Comparison of ENCODE assay signal across 8 mouse cellular contexts in genomic region chr13:109903764-109904510, GRCm38 (mm10).
DNase-seq lines count a peak whose midpoint lies in the region; ATAC-seq and TF ChIP-seq lines count a peak whose summit lies in the region.

No protein-coding gene starts in this region.

- TF ChIP-seq POLR2A in lung, adult 2 months (IDR thresholded peaks at IDR 0.05; ENCODE audit: borderline replicate concordance, extremely low read depth, low read depth, low read length): no peak

- no peak for DNase-seq in lung, adult 2 months
- no peak for DNase-seq in lung, postnatal 25 days (ENCODE audit: low spot score)
- DNase-seq in forebrain, embryonic 14.5 days (ENCODE audit: low spot score): no peak
- DNase-seq in stomach, postnatal 0 days (ENCODE audit: low spot score): no peak
- DNase-seq in natural killer cell, adult 2 months (ENCODE audit: low spot score in 2 of 2): no peak
- DNase-seq in layer of hippocampus, adult 9-10 months (ENCODE audit: low spot score): no peak

- H3K9me3 ChIP-seq in forebrain, embryonic 14.5 days (replicated peaks; ENCODE audit: control insufficient read depth, low read length): no peaks in the 10 kb centered on the region
- no peaks in the 10 kb centered on the region for H3K9me3 ChIP-seq in liver, embryonic 12.5 days (replicated peaks)
- no peaks in the 10 kb centered on the region for H3K9me3 ChIP-seq in stomach, postnatal 0 days (ENCODE audit: control insufficient read depth, low read length)

- H3K4me1 ChIP-seq in lung, adult 2 months (ENCODE audit: control insufficient read depth, insufficient read depth, low read length): peaks cover 4% of the 10 kb centered on the region
- peaks cover 19% of the 10 kb centered on the region for H3K4me1 ChIP-seq in forebrain, embryonic 14.5 days (ENCODE audit: control insufficient read depth, insufficient read depth, low read length)
- peaks cover 51% of the 10 kb centered on the region for H3K4me1 ChIP-seq in liver, embryonic 12.5 days
- H3K4me1 ChIP-seq in stomach, postnatal 0 days (replicated peaks; ENCODE audit: control insufficient read depth, insufficient read depth): no peaks in the 10 kb centered on the region

- WGBS in lung, adult 2 months: 55% methylated on average over 14 of the region's 14 CpGs
- 43% methylated on average over 14 of the region's 14 CpGs for WGBS in forebrain, embryonic 14.5 days
- WGBS in liver, embryonic 12.5 days (ENCODE audit: insufficient replicate concordance): 47% methylated on average over 14 of the region's 14 CpGs
- WGBS in stomach, postnatal 0 days: 57% methylated on average over 14 of the region's 14 CpGs

- no peak overlapping the region for H3K27ac ChIP-seq in forebrain, embryonic 14.5 days (ENCODE audit: low read depth, low read length)
- H3K27ac ChIP-seq in liver, embryonic 12.5 days: no peak overlapping the region
- no peak overlapping the region for H3K27ac ChIP-seq in stomach, postnatal 0 days (replicated peaks)

- TF ChIP-seq EP300 in stomach, postnatal 0 days (optimal IDR thresholded peaks at IDR 0.05): no peak

- ATAC-seq in forebrain, embryonic 14.5 days: no peak
- no peak for ATAC-seq in liver, embryonic 12.5 days
- ATAC-seq in stomach, postnatal 0 days (ENCODE audit: low FRiP score, low TSS enrichment): no peak
- ATAC-seq in megakaryocyte progenitor cell, adult 5-6 weeks (replicated peaks; ENCODE audit: poor library complexity): no peak

- no peak for TF ChIP-seq CTCF in lung, adult 2 months (IDR thresholded peaks at IDR 0.05; ENCODE audit: insufficient read depth, low read length)
- 0 out of 2 replicates have a peak, but pooled peaks have one; percentile 3 for TF ChIP-seq CTCF in stomach, postnatal 0 days (IDR thresholded peaks at IDR 0.05; ENCODE audit: low read depth)

- no peaks in the 10 kb centered on the region for H3K36me3 ChIP-seq in forebrain, embryonic 14.5 days (ENCODE audit: control insufficient read depth, insufficient read depth, low read length)
- H3K36me3 ChIP-seq in liver, embryonic 12.5 days: no peaks in the 10 kb centered on the region
- no peaks in the 10 kb centered on the region for H3K36me3 ChIP-seq in stomach, postnatal 0 days (ENCODE audit: control insufficient read depth, insufficient read depth, low read length)

- peak overlapping the region; percentile 77 for H3K9ac ChIP-seq in forebrain, embryonic 14.5 days (ENCODE audit: low read length)
- peak overlapping the region; percentile 62 for H3K9ac ChIP-seq in liver, embryonic 12.5 days
- peak overlapping the region; percentile 73 for H3K9ac ChIP-seq in stomach, postnatal 0 days (ENCODE audit: low read length)

- H3K27me3 ChIP-seq in forebrain, embryonic 14.5 days (replicated peaks; ENCODE audit: control insufficient read depth, insufficient read depth, low read length): no peaks in the 10 kb centered on the region
- H3K27me3 ChIP-seq in liver, embryonic 12.5 days (replicated peaks): peaks cover 27% of the 10 kb centered on the region
- no peaks in the 10 kb centered on the region for H3K27me3 ChIP-seq in stomach, postnatal 0 days (ENCODE audit: control insufficient read depth, insufficient read depth, low read length)

- peak overlapping the region; percentile 95 for H3K4me2 ChIP-seq in forebrain, embryonic 14.5 days (ENCODE audit: low read length)
- peak overlapping the region; percentile 82 for H3K4me2 ChIP-seq in liver, embryonic 12.5 days
- peak overlapping the region; percentile 92 for H3K4me2 ChIP-seq in stomach, postnatal 0 days (replicated peaks; ENCODE audit: low read depth)

- peak overlapping the region; percentile 57 for H3K4me3 ChIP-seq in lung, adult 2 months (replicated peaks; ENCODE audit: extremely low read depth, low read depth, low read length)
- peak overlapping the region; percentile 79 for H3K4me3 ChIP-seq in forebrain, embryonic 14.5 days (ENCODE audit: low read depth, low read length)
- peak overlapping the region; percentile 63 for H3K4me3 ChIP-seq in liver, embryonic 12.5 days
- H3K4me3 ChIP-seq in stomach, postnatal 0 days (ENCODE audit: low read depth, low read length): peak overlapping the region; percentile 72
